Mouse (Mus musculus) layer of hippocampus, adult 2 months (tissue): ENCODE data around the gene Tex52. TPM values are rescaled to one million over a fixed set of nuclear protein-coding genes. Genes with fewer than 3 reads are reported as not detected.

Experiments
- DNase-seq, 2 experiments: peaks; one replicate each; pipeline ENCODE4 v3.0.0; 2022; ENCODE audit warnings: low spot score in 2 of 2
- H3K27ac ChIP-seq: fragments of 200-600 bp; 2 replicates; pipeline ENCODE4 v1.8.1; 2022
- H3K4me3 ChIP-seq: fragments of 200-600 bp; 2 replicates; pipeline ENCODE4 v1.8.1; 2022; ENCODE audit warnings: mild to moderate bottlenecking
- CTCF ChIP-seq: fragments of 200-600 bp; conservative IDR thresholded peaks from 2 replicates; pipeline ENCODE4 v1.8.1; 2022; ENCODE audit warnings: antibody characterized with exemption, mild to moderate bottlenecking, moderate library complexity
- total RNA-seq, 2 experiments: library from RNA; stranded (reverse); gene quantifications; 2 replicates each; pipeline ENCODE4 v1.2.3; 2021

Tex52 gene
- total RNA-seq, 2 experiments from 2014 or later = 1.3 to 1.5 TPM

DNA sequence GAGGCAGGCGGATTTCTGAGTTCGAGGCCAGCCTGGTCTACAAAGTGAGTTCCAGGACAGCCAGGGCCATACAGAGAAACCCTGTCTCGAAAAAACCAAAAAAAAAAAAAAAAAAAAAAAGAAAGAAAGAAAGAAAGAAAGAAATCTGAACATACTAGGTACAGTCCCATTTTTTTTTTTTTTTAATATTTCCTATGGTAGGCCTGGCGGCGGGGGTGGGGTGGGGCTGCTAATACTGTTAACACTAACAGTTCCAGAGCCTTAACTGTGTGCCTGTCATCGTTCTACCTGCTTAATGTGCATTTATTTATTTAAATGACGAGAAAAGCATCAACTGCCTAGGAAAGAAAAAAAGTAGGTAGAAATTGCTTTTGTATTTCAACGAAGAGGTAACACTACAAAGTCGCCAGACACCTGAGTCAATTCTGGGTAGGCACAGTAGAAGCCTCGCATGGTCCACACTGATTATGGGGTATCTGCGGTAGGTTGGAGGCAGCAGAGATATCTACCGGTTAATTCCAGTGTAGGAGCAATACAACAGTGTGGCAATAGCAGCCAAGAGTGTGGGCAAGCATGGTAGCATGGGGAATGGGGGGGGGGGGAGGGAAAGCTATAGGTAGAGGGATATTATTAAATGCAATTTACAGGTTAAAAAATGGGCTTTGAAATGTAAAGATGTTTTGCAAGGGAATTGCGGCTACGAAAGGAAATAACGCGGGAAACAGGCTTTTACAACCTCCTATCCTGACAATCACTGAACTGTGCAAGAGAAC is 48.4 kb downstream of the Tex52 start:
- DNase-seq = no peak
- H3K4me3 ChIP-seq = peak overlapping the region; percentile 85
- TF ChIP-seq CTCF = no peak
- H3K27ac ChIP-seq = peak overlapping the region; percentile 99

DNA sequence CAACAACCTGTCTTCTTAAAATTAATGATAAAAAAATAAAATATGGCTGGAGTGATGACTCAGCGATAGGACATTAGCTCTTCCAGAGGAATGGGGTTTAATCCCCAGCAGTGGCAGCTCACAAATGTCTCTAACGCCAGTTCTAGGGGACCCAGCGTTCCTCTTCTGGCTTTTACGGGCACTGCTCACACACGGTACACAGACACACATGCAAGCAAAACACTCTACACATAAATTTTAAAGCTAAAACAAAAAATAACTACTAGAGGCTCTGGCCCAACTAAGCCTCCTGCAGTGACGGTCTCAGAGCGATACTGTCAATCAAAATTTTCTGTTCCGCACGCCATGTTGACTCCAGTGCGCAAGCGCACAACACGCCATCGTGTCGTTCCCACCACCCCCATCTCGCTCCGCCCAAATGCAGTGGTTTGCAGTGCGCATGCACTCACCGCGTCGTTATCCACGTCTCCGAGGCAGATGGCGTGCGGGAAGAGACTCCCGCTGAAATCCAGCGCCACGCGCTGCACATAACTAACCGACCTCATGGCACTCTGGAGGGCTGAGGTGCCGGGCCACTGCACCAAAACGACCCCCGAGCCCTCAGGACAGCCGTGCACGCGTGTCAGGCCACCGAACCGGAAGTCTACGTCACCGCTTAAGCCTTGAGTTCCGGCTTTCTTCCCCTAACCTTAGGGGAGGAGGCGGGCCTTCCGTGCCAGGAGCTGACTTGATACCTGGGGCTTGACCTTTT is 49.2 kb downstream of the Tex52 start, which contains the start of gene Itfg2:
Gene Itfg2 (minus strand): TSS at position 663 of the 751 bp plus-strand sequence.
- H3K4me3 ChIP-seq = peak within 1 kb of the TSS; percentile 85
- peak within 1 kb of the TSS; percentile 99 for H3K27ac ChIP-seq
- no peak for TF ChIP-seq CTCF
- DNase-seq = peak; percentile 95 to 96

DNA sequence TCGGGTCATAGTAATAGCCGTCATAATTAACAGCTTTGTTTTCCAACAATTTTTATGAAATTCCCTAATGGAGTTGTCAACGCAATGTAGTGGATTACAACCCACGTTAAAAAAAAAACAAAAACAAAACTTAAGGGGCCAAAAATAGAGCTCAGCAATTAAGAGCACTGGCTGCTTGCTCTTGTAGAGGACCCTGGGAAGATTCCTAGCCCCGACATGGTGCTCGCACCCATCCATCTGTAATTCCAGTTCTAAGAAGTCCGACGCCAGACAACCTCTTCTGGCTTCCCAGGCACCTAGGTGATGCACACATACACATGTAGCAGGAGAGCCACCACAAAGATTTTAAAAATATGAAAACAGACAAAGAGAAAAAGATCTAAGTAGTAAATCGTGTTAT is 49.8 kb downstream of the Tex52 start:
- Histone ChIP-seq H3K27ac (peak overlapping the region; percentile 99), H3K4me3 (peak overlapping the region; percentile 85)
- TF ChIP-seq CTCF = no peak
- DNase-seq = no peak

DNA sequence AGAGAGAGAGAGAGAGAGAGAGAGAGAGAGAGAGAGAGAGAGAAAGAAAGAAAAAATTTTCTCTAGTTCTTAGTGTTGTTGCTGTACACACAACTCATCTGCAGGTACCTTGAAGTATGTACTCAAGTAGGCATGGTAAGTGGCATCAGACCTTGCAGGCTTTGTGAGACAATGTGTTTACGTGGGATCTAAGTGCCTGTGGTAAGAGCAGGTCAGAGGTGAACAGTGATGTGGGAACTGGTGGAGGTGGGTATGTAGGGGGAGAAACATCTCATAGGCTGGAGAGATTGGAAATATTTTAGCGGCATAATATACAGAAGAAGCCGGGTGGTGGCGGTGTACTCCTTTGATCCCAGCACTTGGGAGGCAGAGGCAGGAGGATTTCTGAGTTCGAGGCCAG is 52.3 kb downstream of the Tex52 start:
- H3K4me3 ChIP-seq = no peak overlapping the region

DNA sequence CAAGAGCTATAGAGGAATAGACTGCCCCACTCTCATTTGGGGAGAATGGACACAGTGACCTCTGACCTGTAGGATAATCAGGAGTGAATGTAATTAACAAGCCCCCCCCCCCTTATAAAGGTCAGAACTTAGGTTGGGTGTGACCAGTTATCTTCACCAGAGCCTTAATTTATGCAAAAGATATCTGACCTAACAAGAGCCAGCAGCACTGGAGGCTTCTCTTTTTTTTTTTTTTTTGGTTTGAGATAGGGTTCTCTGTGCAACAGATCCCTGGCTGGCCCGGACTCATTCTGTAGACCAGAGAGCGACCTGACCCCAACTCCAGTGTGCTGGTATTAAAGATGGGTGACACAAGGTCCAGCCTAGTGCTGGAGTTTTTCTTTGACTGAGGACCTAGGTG is 54.0 kb downstream of the Tex52 start:
- H3K27ac ChIP-seq = no peak overlapping the region
- DNase-seq = no peak
- TF ChIP-seq CTCF = no peak
- H3K4me3 ChIP-seq = no peak overlapping the region

More for the DNA sequence above, 52.3 kb downstream of the Tex52 start:
- DNase-seq = no peak
- no peak overlapping the region for H3K27ac ChIP-seq
- no peak for TF ChIP-seq CTCF

DNA sequence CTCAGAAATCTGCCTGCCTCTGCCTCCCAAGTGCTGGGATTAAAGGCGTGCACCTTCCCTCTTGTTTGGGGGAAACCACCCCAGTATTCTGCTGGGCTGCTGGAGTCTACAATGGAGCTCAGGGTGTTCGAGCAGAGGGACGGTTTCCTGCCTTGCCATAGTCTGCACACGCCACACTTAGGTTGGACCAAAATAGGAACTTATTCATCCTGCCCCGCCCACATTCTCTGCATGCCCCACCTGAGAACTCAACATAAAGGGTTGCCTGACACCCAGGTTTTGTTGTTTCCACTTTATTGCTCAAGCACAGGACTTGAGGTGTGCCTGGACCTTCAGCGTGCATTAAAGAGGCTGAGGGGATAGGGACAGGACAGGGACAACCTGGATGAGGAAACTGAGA is 54.6 kb downstream of the Tex52 start:
- no peak for DNase-seq
- TF ChIP-seq CTCF = no peak
- Histone ChIP-seq H3K4me3 (no peak overlapping the region), H3K27ac (no peak overlapping the region)

DNA sequence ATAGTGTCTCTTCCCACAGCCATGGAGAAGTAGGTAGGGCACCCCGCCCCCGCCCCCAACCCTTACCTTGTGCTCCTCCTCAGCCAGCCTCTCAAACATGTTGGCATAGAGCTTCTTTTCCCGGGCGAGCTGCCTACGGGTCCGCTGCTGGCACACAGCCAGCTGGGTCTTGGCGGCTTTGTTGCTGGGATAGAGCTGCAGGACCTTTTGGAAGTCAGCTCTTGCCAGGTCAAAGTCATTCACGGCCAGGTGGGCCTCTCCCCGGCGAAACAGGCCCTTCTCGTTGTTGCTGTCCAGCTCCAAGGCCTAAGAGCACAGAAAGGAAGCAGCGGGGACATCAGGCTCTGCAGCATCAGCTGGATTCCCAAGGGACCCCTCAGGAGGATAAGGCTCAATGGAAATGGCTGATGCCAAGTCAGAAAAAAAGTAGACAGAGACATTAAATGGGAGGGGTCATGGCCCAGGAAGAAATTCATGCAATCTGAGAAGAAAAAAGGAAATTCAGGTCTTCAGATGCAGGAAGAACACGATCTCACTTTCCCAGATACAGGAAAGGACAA is 57.2 kb downstream of the Tex52 start:
- Histone ChIP-seq H3K4me3 (no peak overlapping the region), H3K27ac (no peak overlapping the region)
- no peak for TF ChIP-seq CTCF
- DNase-seq = no peak

DNA sequence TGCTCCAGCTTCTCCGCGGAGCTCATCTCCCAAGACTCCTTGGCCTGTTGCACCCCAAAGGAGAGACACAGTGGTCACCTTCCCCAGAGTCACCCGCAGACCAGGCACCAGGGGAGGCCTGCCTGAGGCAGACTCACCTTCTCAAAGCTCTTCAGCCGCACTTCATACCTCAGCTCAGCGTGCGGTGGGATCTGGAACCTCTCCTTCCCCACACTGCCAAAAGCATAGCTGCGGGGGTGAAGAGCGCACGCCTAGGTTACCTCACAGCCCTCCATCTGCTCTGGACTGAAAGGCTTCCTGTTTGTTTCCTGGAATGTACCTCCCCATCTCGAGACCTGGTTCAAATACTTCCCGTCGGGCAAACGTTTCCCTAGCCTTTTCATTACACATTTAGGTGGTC is 58.3 kb downstream of the Tex52 start:
- no peak for DNase-seq
- no peak overlapping the region for H3K4me3 ChIP-seq
- H3K27ac ChIP-seq = no peak overlapping the region
- no peak for TF ChIP-seq CTCF

Other genes starting within 250 kb of the Tex52 start
- 10 to 100 TPM; 42.2 to 45.6 TPM for gene Tspan9, start 231.9 kb upstream of the Tex52 start, total RNA-seq
- under 1 TPM; 0.86 to 0.87 TPM for gene Tead4, start 74.6 kb upstream of the Tex52 start, total RNA-seq
- gene Tulp3, start 19.6 kb upstream of the Tex52 start, total RNA-seq = 10 to 100 TPM; 23.1 to 24.8 TPM
- 10 to 100 TPM; 18.2 to 18.3 TPM for gene Rhno1, start 12.5 kb upstream of the Tex52 start, total RNA-seq
- 1 to 10 TPM; 1.8 to 3.5 TPM for gene Foxm1, start 12.5 kb upstream of the Tex52 start, total RNA-seq
- not detected for gene Gm44596, start within 50 bp of the Tex52 start, total RNA-seq
- gene Nrip2, start 23.8 kb downstream of the Tex52 start, total RNA-seq = 10 to 100 TPM; 18.4 to 20.3 TPM
- gene Itfg2, start 49.5 kb downstream of the Tex52 start, total RNA-seq = 10 to 100 TPM; 23.8 to 28.6 TPM
- 100 to 1,000 TPM; 105 to 115 TPM for gene Fkbp4, start 63.2 kb downstream of the Tex52 start, total RNA-seq
- not detected for gene Pzp, start 151.3 kb downstream of the Tex52 start, total RNA-seq
- gene A2ml1, start 206.2 kb downstream of the Tex52 start, total RNA-seq = 10 to 100 TPM in 1 of 2 experiments, 1 to 10 TPM in 1; 9.8 to 10.4 TPM
- not detected for gene Klrb1a, start 248.1 kb downstream of the Tex52 start, total RNA-seq